Mouse (Mus musculus): ENCODE results near the gene Erbb3. TPM values are rescaled to one million over a fixed set of nuclear protein-coding genes. Genes with fewer than 3 reads are reported as not detected.
A peak's percentile ranks its signal among the peaks of the same experiment; 100 is the strongest.

Erbb3 gene
- polyA plus RNA-seq, 1 experiment from 2014 or later = 18.6 TPM

- Histone ChIP-seq H3K4me3 (ENCODE audit: low read depth, low read length) (no peak overlapping the region), H3K27me3 (ENCODE audit: control insufficient read depth, insufficient read depth, low read length) (no peaks in the 10 kb centered on the region), H3K27ac (replicated peaks) (no peak overlapping the region), H3K9me3 (ENCODE audit: control insufficient read depth, low read length) (no peaks in the 10 kb centered on the region), H3K4me2 (replicated peaks; ENCODE audit: low read depth) (no peak overlapping the region), H3K9ac (ENCODE audit: low read length) (no peak overlapping the region), H3K4me1 (replicated peaks; ENCODE audit: control insufficient read depth, insufficient read depth) (no peaks in the 10 kb centered on the region), H3K36me3 (ENCODE audit: control insufficient read depth, insufficient read depth, low read length) (no peaks in the 10 kb centered on the region)
- TF ChIP-seq EP300 (optimal IDR thresholded peaks at IDR 0.05) (no peak), CTCF (IDR thresholded peaks at IDR 0.05; ENCODE audit: low read depth) (no peak)
- WGBS = 77% methylated on average over 1 of the region's 1 CpGs
- DNase-seq (ENCODE audit: low spot score) (no peak), ATAC-seq (ENCODE audit: low FRiP score, low TSS enrichment) (no peak)
Measured at GRCm38 (mm10) chr10:128601499-128601898, 12.0 kb upstream of the Erbb3 start.

GRCm38 (mm10) chr10:128598476-128598875, 9.0 kb upstream of the Erbb3 start:
- Histone ChIP-seq H3K9me3 (ENCODE audit: control insufficient read depth, low read length) (no peaks in the 10 kb centered on the region), H3K4me3 (ENCODE audit: low read depth, low read length) (no peak overlapping the region), H3K27ac (replicated peaks) (no peak overlapping the region), H3K4me2 (replicated peaks; ENCODE audit: low read depth) (no peak overlapping the region), H3K4me1 (replicated peaks; ENCODE audit: control insufficient read depth, insufficient read depth) (no peaks in the 10 kb centered on the region), H3K9ac (ENCODE audit: low read length) (no peak overlapping the region), H3K27me3 (ENCODE audit: control insufficient read depth, insufficient read depth, low read length) (no peaks in the 10 kb centered on the region), H3K36me3 (ENCODE audit: control insufficient read depth, insufficient read depth, low read length) (no peaks in the 10 kb centered on the region)
- WGBS = 28% methylated on average over 2 of the region's 2 CpGs
- ATAC-seq (ENCODE audit: low FRiP score, low TSS enrichment) = no peak
- no peak for TF ChIP-seq CTCF (IDR thresholded peaks at IDR 0.05; ENCODE audit: low read depth)
- no peak for DNase-seq (ENCODE audit: low spot score)

- Histone ChIP-seq H3K27me3 (ENCODE audit: control insufficient read depth, insufficient read depth, low read length) (no peaks in the 10 kb centered on the region), H3K4me3 (ENCODE audit: low read depth, low read length) (no peak overlapping the region), H3K4me2 (replicated peaks; ENCODE audit: low read depth) (no peak overlapping the region), H3K9me3 (ENCODE audit: control insufficient read depth, low read length) (no peaks in the 10 kb centered on the region), H3K27ac (replicated peaks) (no peak overlapping the region), H3K36me3 (ENCODE audit: control insufficient read depth, insufficient read depth, low read length) (no peaks in the 10 kb centered on the region), H3K4me1 (replicated peaks; ENCODE audit: control insufficient read depth, insufficient read depth) (no peaks in the 10 kb centered on the region), H3K9ac (ENCODE audit: low read length) (no peak overlapping the region)
- no peak for DNase-seq (ENCODE audit: low spot score)
- WGBS = 72% methylated on average over 5 of the region's 5 CpGs
- TF ChIP-seq CTCF (IDR thresholded peaks at IDR 0.05; ENCODE audit: low read depth) = no peak
- no peak for TF ChIP-seq EP300 (optimal IDR thresholded peaks at IDR 0.05)
- ATAC-seq (ENCODE audit: low FRiP score, low TSS enrichment) = no peak
Measured at GRCm38 (mm10) chr10:128592797-128593196, 3.3 kb upstream of the Erbb3 start.

GRCm38 (mm10) chr10:128591436-128591835, 2.0 kb upstream of the Erbb3 start:
- whole genome bisulfite sequencing = 79% methylated on average over 6 of the region's 6 CpGs
- no peak for DNase-seq (ENCODE audit: low spot score)
- no peaks in the 10 kb centered on the region for H3K27me3 ChIP-seq (ENCODE audit: control insufficient read depth, insufficient read depth, low read length)
- H3K4me3 ChIP-seq (ENCODE audit: low read depth, low read length) = no peak overlapping the region
- no peak overlapping the region for H3K4me2 ChIP-seq (replicated peaks; ENCODE audit: low read depth)
- H3K4me1 ChIP-seq (replicated peaks; ENCODE audit: control insufficient read depth, insufficient read depth) = no peaks in the 10 kb centered on the region
- no peak overlapping the region for H3K9ac ChIP-seq (ENCODE audit: low read length)
- TF ChIP-seq EP300 (optimal IDR thresholded peaks at IDR 0.05) (no peak), CTCF (IDR thresholded peaks at IDR 0.05; ENCODE audit: low read depth) (no peak)
- H3K27ac ChIP-seq (replicated peaks) = no peak overlapping the region
- no peaks in the 10 kb centered on the region for H3K9me3 ChIP-seq (ENCODE audit: control insufficient read depth, low read length)
- no peaks in the 10 kb centered on the region for H3K36me3 ChIP-seq (ENCODE audit: control insufficient read depth, insufficient read depth, low read length)
- ATAC-seq (ENCODE audit: low FRiP score, low TSS enrichment) = no peak

GRCm38 (mm10) chr10:128590193-128590690, 790 bp upstream of the Erbb3 start:
- Histone ChIP-seq H3K27me3 (ENCODE audit: control insufficient read depth, insufficient read depth, low read length) (no peaks in the 10 kb centered on the region), H3K9me3 (ENCODE audit: control insufficient read depth, low read length) (no peaks in the 10 kb centered on the region), H3K4me1 (replicated peaks; ENCODE audit: control insufficient read depth, insufficient read depth) (no peaks in the 10 kb centered on the region), H3K4me3 (ENCODE audit: low read depth, low read length) (peak overlapping the region; percentile 70), H3K27ac (replicated peaks) (peak overlapping the region; percentile 98), H3K4me2 (replicated peaks; ENCODE audit: low read depth) (peak overlapping the region; percentile 98), H3K36me3 (ENCODE audit: control insufficient read depth, insufficient read depth, low read length) (no peaks in the 10 kb centered on the region), H3K9ac (ENCODE audit: low read length) (peak overlapping the region; percentile 80)
- ATAC-seq (ENCODE audit: low FRiP score, low TSS enrichment) = peak; percentile 8; the same call in 1 of the 2 replicates
- DNase-seq (ENCODE audit: low spot score) = peak; percentile 74
- TF ChIP-seq EP300 (optimal IDR thresholded peaks at IDR 0.05) = no peak
- TF ChIP-seq CTCF (IDR thresholded peaks at IDR 0.05; ENCODE audit: low read depth) = peak; percentile 85
- WGBS = 0% methylated on average over 43 of the region's 43 CpGs

- no peaks in the 10 kb centered on the region for H3K9me3 ChIP-seq (ENCODE audit: control insufficient read depth, low read length)
- peak overlapping the region; percentile 98 for H3K27ac ChIP-seq (replicated peaks)
- 0 out of 2 replicates have a peak, but pooled peaks cover 2% of the 10 kb centered on the region for H3K4me1 ChIP-seq (replicated peaks; ENCODE audit: control insufficient read depth, insufficient read depth)
- peak overlapping the region; percentile 70 for H3K4me3 ChIP-seq (ENCODE audit: low read depth, low read length)
- peak; percentile 67 for DNase-seq (ENCODE audit: low spot score)
- WGBS = 4% methylated on average over 23 of the region's 23 CpGs
- H3K9ac ChIP-seq (ENCODE audit: low read length) = peak overlapping the region; percentile 80
- peak; percentile 30 for ATAC-seq (ENCODE audit: low FRiP score, low TSS enrichment)
- H3K36me3 ChIP-seq (ENCODE audit: control insufficient read depth, insufficient read depth, low read length) = no peaks in the 10 kb centered on the region
- peak overlapping the region; percentile 98 for H3K4me2 ChIP-seq (replicated peaks; ENCODE audit: low read depth)
- H3K27me3 ChIP-seq (ENCODE audit: control insufficient read depth, insufficient read depth, low read length) = no peaks in the 10 kb centered on the region
- TF ChIP-seq CTCF (IDR thresholded peaks at IDR 0.05; ENCODE audit: low read depth) (no peak), EP300 (optimal IDR thresholded peaks at IDR 0.05) (no peak)
Measured at GRCm38 (mm10) chr10:128588775-128589463, 533 bp downstream of the Erbb3 start.

Data from stomach, postnatal 0 days (tissue).